Mouse (Mus musculus) fibroblast of lung, adult 2 months (primary cell): ENCODE measurements around the gene Scn5a.

Experiments used
- DNase-seq: peaks from one replicate; pipeline ENCODE4 v3.0.0-alpha.2; 2011; ENCODE audit warnings: low read depth

Gene Scn5a

GRCm38 (mm10) chr9:119460410-119460809, 118.4 kb downstream of the Scn5a start:
- no peak for DNase-seq

DNA sequence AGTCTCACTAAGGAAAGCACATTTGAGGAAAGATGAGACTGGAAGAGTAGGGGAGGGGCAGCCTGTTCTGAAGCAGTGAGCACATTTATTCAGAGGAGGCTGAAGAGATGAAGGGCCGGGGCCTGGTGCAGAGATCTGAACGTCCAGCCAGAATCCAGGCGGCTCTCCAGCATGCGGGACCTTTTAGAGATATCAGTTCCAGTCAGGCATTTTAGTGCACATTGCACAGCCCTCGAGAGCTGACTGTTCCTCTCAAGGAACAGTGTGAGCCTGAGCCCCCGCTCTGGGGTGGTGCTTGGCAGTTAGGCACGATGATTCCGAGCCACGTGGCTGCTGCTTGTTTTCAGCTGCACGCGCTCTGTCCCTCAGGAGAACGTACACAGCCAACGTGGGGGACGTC, 121.7 kb downstream of the Scn5a start:
- DNase-seq = no peak

DNA sequence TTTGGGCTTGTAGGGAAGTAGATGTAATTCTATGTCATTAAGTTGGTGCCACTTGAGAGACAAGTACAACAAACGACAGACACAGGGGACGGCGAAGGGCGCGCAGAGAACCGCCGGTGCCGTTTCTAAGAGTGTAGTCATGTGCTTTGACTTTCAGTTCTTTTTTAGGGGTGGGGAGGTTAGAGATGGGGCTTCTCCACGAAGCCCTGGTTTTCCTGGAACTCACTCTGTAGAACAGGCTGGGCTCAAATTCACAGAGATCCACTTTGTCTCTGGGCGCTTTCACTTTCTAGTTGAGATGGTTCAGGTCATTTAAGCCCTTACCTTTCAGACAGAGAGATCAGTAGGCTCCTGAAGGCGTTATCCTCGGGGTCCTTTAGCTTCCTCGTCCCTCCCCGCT, 122.8 kb downstream of the Scn5a start:
- no peak for DNase-seq

GRCm38 (mm10) chr9:119445737-119446136, 133.1 kb downstream of the Scn5a start:
- DNase-seq = no peak

DNA sequence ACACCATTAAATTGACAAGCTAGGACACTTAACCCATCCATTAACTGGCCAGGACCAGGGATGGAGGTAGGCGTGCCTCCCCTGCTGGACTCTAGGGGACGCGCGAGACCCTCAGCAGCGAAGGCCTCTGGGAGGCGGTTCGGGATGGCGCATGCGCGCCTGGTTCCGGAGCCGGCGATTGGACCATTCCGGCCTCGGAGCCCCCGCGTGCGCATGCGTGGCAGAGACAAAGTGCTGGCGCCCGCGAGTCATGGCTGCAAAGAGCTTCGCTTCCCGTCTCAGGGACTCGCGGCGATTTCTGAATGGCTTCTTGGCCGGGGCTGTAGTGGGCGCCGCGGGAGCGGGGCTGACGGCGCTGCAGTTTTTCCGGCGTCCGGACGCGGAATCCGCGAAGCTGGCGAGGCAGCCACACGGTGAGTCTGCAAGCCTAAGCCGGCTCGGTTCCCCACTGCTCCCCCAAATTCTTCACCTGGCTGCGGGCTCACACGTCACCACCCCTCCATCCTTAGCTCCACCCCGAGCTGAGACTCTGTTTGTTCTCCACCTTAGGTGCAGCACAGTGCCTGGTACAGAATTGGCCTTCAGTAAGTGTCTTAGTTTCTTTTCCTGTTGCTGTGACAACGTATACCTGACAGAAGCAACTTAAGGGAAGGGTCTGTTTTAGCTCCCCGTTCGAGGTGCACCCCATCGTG, 133.9 kb downstream of the Scn5a start, which contains the start of gene Exog:
Exog (plus strand) TSS at position 206 of the 692 bp plus-strand sequence.
- DNase-seq = peak; percentile 87

DNA sequence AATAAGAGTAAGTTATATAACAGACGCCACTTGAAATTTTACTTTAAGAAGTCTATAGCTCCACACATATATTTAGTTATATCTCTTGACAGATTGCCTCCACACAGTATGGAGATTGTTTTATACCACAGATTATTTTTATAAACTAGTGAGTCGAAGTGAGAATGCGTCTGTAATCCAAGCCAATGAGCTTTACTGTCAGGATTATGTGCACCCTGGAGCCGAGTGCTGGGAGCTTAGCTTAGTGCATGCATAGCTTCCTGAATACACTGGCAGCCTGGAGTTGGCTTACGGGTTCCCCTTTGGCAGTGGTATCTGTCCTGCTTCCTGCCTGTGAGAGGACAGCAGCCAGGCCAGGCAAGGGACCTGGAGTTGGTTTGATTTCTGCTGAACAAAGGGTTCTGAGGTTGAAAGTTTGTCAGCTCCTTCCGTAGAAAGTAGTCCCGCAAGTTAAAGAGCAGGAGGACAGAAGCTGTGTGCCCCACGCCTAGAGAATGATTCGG, 140.3 kb downstream of the Scn5a start:
- DNase-seq = no peak

- no peak for DNase-seq
Observed at GRCm38 (mm10) chr9:119438065-119438464, 140.8 kb downstream of the Scn5a start.

GRCm38 (mm10) chr9:119435855-119436254, 143.0 kb downstream of the Scn5a start:
- DNase-seq = no peak
